Mouse (Mus musculus) C2C12 (cell line): ENCODE measurements around the gene Rasgef1b.

Experiments
- CEBPB ChIP-seq: IDR thresholded peaks from one replicate; pipeline ENCODE4 v1.6.1; 2011; ENCODE audit warnings: low read depth, mild to moderate bottlenecking, control low read depth, moderate library complexity
- CTCF ChIP-seq: IDR thresholded peaks from one replicate; pipeline ENCODE4 v1.5.1; 2011; ENCODE audit not compliant: control insufficient read depth, insufficient read depth, insufficient read length
- FOSL1 ChIP-seq: IDR thresholded peaks from one replicate; pipeline ENCODE4 v1.8.0; 2011; ENCODE audit warnings: mild to moderate bottlenecking, low read length; ENCODE audit not compliant: poor library complexity, insufficient read depth, severe bottlenecking
- MYOD1 ChIP-seq: IDR thresholded peaks from one replicate; pipeline ENCODE4 v1.6.1; 2011; ENCODE audit warnings: low read depth; ENCODE audit not compliant: control insufficient read depth, insufficient read length
- MYOG ChIP-seq: IDR thresholded peaks from one replicate; pipeline ENCODE4 v1.6.1; 2011; ENCODE audit not compliant: control insufficient read depth, insufficient read length; ENCODE audit errors: extremely low read depth

GRCm38 (mm10) chr5:99169836-99170235, 559.0 kb downstream of the Rasgef1b start:
- no peak for TF ChIP-seq CTCF
- TF ChIP-seq CEBPB, result no peak
- TF ChIP-seq MYOG, result no peak
- no peak for TF ChIP-seq MYOD1
- TF ChIP-seq FOSL1, result no peak
